Mouse (Mus musculus) activated CD4-positive, CD25-positive, alpha-beta regulatory T cell, adult 4 months (primary cell): ENCODE results near the gene Ntf3. TPM values are rescaled to one million over a fixed set of nuclear protein-coding genes. Genes with fewer than 3 reads are reported as not detected.

Experiments
- ATAC-seq: one replicate; pipeline ENCODE4 v1.8.0; 2017
- polyA plus RNA-seq, 2 experiments: library from polyadenylated mRNA; unstranded; fragments of 100-300 nt; shearing (Covaris generic); gene quantifications; one replicate each; pipeline ENCODE4 v1.2.1; 2017

The Ntf3 gene
- polyA plus RNA-seq, 2 experiments from 2014 or later = not detected

DNA sequence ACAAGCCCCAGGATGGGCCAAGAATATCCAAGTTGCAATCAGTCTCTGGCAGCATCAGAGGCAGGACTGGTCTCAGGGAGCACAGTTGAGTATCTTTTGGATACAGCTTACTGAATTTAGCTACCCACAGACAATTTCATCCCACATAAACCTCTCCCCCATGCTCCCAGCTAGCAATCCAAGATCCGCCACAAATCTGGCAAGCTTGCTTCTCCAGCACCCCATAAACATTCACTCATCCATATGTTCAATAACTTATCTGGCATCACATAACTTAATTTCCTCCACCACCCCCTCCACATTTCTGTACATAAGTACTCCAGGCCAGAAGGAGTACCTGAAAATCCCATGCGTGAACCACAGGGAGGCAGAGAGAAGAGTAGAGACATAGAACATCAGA lies 10.8 kb downstream of the Ntf3 start:
- ATAC-seq = no peak

DNA sequence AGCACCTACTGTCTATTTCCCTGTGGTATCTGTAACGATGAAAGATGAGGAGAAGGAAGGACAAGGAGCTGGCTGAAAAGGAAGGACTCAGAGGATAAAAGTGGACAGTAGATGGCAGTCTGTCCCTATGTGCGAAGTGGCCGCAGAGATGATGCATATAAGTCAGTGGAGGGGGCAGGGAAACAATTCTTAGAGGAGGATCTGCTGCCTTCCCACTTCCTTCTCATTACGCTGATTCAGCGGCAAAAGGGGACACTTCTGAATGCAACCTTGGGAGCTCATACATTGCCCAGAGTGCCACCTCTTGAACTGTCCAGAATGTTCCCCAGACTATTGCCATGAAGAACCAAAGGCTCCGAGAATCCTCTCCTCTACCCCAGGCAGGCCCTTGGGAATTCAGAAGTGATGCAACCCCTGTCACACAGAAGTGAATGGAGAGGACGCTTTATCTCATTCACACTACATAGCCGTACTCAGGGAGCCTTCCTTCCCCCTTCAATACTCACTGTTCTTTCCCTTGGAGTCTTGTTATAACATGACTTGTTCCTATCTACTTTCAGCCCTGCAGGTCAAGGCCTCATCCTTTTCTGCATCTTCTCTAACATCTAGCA lies 12.2 kb downstream of the Ntf3 start:
- ATAC-seq = no peak

DNA sequence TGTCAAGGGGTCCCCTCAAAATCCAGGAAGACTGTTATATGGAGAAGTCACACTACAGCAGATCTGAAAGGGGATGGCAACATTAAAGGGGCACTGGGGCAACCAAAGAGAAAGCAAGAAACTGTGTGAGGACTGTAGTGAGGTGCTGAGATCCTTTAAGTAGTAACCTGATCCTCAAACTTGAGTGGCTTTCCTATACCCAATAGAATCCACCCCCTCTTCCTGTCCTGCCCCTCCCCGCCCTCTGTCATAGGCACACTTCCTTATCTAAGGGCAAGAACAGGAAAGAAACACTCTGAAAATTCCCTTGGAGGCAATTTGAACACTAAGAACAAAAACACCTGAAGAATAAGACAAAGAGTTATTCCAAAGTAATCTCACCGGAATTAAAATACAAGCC lies 13.6 kb downstream of the Ntf3 start:
- no peak for ATAC-seq

DNA sequence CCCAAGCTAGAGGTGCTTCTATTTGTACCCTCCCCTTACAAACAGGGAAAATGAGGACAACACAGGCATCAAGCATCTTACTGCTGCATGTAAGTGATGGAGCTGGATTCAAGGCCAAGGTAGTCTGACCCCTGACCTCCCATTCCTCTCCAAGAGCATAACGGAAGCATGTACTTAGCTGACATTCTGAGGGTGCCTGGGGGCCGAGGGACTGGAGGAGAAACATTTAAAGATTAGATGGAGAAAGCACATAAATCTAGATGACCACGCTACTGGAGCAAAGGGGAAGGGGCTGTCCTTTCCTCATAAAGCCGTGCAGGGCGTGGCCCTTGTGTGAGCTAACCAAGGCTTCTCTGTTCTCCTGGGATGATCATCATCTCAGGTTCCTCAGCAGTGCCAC lies 23.1 kb downstream of the Ntf3 start:
- no peak for ATAC-seq

DNA sequence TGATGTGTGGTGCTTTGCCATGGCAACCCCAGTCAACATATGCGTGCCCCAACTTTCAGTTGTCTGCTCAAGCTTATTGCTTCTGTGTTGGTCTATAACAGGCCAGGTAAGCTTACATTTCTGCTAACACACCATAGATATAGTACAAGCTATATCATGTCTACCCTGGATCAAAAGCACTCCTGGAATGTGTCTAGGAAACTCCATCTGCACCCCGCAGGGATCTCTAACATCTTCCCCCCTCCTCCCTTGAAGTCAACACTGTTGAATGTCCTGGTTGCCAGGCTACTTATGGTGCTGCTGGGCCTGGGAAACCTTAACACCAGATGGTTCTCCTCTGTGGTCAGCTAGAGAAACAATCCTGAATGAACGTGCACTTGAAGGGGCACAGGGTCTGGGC lies 24.0 kb downstream of the Ntf3 start:
- ATAC-seq = no peak

DNA sequence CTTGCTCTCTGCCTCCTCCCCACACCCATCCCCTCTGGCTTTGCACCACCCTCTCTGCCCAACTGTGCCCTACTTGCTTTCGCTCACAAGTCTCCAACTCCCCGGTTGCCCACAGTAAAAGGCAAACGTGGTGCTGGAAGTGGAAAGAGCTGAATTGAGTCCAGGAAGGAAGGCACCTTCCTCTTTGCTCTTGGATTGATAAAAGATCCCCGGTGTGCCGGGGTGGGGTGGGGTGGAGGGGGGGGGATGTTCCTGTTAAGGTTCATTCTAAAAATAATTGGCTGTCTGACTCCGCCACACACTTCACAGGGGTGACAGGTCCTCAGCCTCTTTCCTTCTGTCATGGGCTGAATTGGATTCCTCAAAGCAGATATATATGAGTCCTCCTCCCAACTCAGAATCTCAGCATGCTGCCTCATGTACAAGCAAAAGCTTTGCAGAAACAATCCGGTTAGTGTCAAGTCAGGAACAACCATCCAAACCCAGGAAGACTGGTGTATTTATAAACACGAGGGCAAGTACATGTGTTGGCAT lies 24.6 kb downstream of the Ntf3 start:
- ATAC-seq = no peak

DNA sequence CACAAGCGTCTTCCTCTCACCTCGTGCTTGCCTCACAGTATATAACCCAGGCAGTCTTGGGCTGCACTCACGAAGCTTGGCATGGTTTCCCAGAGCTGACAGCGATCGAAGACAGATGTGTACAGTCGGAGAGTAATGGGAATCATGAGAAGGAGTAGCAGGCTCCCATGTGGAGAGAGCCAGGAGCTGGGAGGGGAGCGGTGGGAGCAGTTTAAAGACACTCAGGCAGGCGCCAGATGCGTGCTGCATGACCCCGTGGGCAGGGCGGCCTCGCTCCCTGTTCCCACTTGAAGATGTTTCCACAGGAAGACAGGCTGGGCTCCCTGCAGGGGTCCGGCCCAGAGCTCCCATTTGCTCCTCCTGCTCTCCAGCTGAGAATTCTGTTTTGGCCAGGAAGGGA lies 25.2 kb downstream of the Ntf3 start:
- no peak for ATAC-seq

DNA sequence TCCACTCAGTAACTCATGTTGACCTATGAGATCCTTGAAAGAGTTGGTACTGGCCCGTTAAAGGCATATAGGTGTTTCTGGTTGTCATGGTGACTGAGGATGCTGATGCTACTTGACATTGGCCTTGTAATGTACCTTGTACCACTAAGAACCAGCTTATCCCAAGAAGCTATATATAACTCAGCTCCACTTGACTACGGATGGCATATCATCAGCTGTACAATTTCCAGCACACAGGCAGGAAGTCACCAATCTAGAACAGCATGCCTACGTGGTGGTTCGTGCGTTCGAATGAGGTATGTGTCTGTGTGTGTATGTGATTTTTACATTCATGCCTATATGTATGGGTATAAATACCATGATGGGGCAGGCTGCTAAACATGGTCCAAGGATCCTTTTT lies 25.7 kb downstream of the Ntf3 start:
- no peak for ATAC-seq

DNA sequence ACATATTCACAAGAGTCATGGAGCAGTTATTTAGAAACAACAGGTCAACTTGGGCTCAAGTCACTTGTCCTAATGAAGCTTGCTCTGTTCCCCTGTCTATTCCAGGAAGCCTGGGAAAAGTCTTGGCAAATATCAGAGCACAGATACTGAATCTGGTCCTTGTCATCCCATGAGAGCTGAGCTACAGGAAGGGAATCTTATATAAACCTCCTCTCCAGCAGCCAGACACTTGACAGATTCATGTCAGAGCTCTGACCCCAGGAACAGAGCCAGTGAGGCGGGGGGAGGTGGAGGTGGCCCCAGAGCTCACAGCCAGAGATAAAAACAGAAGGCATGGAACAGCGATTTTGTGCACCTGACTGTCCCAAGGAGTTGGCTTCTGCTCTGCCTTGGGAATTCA lies 26.3 kb downstream of the Ntf3 start:
- ATAC-seq = no peak

DNA sequence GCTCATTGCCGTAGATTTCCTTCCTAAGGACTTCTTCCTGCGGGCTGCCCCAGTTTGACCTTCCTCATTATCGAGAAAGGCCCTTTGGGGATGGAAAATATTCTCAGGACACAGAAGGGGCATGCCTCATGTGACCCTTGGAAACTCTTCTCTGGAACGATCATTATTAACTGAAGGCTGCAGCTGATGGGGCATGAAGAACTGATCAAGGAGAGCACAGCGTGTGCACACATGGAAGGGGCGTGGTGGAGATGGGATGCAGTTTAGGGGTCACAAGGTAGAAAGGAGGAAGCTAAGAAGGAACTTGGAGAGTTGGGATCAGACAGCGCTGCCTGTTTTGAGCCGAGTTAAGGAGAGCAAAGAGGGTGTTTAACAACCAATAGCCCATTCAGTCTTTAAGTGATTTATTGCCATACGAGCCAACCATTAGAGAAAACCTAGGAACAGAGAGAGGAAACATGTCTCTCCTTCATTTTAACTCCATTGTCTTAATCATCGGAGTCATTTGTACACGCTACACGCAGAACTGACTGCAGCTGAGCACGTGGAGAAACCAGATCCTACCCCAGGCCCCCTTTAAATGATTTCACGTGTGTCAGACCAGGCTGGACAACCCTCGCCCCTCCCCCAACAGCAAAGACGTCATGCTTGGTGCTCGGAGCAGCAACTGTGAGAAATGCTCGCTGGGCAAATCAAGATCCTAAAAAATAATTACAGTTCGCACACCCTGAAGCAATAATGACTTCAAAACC lies 32.4 kb downstream of the Ntf3 start:
- no peak for ATAC-seq

DNA sequence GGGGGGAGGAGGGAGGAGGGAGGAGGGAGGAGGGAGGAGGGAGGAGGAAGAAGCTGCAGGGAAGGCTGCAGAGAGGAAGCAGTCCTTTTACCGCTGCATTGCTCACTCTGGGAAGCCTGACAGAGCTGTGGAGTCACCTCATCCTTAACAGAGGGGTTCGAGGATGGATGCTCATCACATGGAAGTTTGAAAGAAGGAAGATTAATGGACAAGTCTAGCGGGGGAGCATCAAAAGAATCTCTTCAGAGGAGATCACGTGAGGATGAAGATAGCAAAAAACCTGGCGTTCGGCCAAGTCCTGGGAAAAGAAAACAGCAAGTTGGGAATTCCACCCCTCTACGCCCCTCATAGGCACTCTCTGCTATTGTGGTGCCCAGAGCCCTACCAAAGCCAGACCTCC lies 38.5 kb downstream of the Ntf3 start:
- no peak for ATAC-seq

DNA sequence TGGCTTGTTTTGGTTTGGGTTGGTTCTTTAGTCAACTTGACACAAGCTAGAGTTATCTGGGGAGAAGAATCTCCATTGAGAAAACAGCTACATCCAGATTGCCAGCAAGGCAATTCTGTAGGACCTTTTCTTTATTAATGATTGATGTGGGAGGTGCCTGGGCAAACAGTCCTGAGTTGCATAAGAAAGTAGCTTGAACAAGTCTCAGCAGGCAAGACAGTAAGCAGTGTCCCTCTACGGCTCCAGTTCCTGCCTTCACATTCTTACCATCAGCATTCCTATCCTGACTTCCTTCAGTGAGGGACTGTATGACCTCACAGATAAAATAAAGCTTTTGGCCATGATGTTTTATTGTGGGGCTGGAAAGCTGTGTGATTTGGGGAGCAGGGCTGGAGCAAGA lies 48.5 kb downstream of the Ntf3 start:
- ATAC-seq = no peak

DNA sequence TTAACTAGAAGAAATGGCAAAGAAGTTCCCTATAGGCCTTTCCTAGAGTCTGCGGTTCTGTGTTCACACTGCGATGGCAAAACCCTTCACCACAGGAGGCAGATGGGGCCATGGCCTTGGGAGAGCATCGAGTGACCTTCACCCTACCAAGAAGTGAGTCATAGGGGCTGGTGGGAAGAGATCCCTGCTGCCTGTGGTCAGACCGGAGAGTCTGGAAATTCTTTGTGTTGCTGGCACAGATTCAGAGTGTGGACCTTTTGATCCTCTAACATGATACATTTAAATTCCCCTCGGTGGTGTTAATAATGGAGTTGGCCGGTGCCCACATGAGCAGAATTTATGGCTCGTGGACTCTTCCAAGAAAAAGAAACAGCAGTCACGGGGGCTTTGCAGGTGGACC lies 49.5 kb downstream of the Ntf3 start:
- ATAC-seq = no peak

DNA sequence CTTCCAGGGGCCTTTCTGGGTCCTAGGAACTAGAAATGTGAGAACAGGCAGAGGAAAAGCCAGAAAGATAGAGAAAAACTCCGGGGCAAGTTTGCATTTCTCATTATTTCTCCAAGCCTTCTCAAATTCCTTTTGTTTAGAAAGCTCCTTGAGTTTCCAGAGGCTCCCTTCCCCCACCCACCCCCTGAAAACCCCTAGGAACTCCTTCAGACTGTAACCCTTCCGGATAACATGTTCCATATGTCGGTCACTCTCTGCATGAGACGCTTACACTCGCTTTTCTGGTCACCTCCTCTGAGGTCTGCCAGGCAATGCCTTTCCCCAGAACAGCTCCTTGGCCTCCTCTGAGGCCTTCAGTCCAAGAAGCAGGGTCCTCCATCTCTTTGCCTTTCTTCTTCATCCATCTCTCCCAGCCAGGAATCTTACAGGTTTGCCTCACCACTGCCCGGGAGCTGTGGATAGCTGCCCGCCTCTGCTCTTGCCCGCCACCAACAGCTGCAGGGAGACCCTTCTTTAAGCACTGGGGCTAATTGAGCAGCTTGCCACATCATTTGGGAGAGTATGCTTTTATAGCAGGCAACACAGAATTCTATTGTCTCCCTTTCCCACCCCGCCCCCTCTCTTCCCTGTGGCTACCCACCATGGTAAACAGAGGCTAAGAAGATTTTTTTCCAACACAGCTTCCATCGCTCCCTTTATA lies 51.6 kb downstream of the Ntf3 start:
- no peak for ATAC-seq

DNA sequence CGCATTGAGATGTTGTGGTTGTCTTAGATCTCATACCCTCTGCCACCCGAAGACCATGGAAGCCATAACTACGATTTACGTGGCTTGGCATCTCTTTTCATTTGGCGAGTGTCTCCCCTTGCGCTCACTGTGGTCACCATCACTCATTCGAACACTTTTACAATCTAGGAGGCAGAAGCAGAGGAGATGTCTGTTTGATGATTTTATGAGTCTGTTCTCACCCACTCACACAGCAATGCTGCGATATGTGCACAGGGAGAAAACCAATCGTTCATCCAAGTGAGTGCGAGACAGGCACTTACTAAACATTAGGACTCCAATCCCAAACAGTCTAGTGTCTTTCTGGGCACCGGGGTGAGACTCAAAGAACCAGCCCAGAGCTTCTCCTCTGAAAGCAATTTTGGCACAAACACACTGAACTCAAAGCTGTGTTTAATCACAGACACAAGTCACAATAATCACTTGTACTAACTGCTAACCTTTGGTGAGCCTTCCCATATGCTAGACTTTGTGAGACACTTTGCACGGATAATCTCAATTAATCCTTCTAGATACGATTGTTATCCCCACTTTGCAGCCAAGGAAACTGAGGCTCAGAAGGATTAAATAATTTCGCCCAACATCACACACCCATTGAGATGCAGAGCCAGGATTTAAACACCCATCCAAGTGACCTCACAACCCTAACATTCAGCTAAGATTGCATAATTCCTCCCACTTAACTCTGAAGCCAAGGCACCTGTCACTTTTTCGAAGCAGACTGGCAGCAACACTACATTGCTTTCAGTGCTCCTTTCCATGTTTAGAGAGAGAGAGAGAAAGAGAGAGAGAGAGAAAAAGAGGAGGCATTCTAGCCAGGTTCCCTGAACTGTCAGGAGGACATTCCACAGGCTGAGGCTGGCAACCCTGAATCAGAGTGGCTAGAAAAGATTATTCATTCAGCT lies 55.5 kb downstream of the Ntf3 start:
- no peak for ATAC-seq

DNA sequence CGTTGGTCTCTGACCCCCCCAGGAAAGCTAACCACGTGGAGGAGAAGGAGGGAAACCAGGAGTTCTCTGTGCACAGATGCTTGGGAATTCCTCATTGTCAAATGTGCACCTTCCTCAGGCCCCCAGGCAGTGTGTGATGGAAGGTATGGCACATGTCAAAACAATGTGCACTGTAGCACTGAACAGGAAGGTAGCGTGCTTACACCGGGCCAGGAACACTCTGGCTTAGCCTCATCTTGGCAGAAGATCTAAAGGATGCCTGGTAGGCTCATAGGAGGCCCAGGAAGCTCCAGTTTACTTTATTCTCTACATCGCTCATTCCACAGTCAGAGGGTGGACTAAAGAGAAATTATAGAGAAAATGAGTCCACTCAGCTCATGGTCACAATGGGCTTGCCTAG lies 57.5 kb downstream of the Ntf3 start:
- no peak for ATAC-seq

DNA sequence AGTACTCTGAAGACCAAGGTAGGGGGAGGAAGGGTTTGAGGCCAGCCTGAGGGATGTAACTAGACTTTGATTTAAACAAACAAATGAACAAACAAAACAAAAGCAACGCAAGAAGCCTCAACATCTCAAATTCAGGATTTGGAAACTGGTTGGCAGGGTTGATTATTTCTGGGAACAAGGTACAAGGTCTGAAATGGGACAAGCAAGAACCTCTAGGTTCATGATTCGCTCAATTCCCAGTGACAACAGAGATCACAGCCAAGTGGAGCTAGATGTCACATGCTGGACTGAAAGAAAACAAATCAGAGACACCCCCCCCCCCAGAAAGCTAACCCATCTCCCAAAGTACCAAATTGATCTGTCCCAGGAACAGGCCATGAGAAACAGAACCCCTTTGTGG lies 57.9 kb downstream of the Ntf3 start:
- no peak for ATAC-seq

DNA sequence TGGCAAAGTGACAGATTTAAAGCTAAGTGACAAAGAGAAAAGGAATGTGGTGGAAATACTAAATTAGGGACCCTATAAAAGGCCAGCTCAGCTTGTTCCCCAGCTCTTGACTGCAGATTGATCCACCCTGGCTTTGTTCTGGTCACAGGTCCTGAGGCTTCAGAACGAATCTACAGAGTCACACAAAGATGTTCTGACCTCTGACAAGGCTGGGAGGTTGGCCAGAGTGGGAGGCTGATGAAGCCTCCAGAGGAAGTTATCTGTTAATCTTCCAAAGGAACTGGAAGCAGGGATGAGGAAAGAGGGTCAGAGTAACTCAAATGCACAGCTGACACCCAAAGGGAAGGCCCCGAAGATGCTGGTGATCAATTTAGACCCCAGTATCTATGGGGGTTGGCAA lies 59.3 kb downstream of the Ntf3 start:
- no peak for ATAC-seq

DNA sequence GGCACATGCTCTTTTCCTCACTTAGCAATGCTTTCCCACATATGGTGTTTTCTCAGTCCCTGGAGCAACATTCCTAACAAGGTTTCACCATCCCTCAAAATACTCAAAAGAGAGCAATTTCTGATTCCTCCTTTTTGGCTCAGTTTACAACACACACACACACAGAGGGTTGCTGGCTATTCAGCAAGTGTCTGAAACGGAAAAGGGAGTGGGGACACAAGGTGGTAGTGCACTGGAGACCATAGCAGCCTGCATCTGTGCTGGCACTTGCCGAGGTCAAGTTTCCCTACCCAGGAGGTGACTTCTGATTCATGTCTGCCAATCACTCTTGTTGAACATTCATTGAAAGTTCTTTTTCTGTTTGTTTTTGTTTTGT lies 59.9 kb downstream of the Ntf3 start:
- no peak for ATAC-seq

DNA sequence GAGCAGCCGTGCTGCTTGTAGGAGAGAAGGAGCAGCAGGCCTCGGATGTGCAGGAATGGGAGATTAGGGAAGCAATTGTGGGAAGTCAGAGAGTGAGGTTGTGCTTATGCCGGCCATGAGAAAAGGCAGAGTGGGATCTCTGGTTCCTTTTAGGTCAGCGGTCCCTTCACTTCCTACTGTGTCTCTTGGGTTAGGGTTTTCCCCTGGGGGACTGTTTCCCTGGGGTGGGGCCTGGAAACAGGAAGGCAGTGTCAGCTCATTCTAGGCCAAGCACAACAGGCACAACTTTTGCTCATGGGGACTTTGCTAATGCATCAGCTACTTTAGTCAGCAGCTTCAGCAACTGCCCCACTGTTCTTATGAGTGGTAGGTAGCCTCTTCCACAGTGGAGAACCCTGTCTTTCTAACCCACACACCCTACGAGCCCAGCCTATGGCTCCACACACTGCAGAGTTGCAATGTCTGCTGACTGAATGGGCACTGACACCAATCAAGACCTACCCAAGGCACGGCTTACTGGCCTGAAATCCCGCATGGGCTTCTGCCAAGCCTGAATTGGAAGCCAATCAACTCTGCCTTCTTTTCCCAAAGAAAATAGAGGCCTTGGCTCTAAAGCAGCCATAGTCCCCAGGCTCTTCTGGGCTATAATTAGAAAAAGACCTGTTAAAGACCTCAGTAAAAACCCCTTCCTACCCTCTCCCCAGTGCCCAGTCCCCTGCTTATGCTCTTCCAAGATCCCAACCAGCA lies 60.5 kb downstream of the Ntf3 start:
- no peak for ATAC-seq

DNA sequence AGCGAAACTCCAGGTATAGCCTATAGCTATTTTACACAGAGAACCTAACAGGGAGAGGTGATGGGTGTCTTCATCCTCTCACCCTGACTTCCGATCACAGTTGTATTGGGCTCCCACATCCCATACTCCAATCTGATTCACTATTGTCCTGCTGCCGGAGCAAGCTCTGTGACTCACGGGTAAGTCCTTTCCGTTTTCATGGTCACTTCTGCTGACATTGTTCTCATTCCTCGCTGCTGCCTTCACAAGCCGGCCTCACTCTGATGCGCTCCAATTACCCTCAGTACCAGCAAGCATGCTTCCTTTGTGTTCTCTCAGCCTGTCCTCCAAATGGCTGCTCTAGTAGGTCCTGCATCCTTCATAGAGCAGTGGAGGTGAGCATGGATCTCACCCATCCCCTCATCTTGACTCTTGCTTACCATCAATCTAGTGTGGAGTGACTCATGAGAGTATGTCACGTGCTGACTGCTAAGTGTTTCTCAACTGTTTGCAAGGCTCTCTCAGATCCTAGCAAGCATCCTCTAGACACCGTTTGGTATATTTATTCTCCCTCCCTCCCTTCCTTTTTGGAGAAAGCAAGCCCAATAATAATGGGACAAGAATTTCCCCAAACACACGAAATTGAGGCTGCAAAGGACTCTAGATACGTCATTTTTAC lies 61.5 kb downstream of the Ntf3 start:
- ATAC-seq = no peak

DNA sequence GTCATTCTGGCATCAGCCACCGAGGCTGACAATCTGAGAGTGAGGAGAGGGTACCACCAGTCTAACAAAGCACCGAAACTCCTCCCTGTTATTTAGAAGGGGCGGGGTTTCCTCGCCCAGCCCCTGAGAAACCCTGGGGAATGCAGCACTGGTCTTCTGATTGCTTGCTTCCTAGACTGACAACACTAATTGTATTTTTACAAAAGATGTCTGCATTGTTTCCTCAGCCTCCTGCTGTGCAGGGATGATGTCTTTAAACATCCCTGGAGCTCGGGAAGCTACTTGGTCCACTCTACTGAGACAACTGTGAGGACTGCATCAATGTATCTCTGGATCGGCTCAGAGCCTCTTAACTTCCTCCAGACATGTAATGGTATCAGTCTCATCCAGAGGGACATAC lies 64.1 kb downstream of the Ntf3 start:
- ATAC-seq = no peak
